Mouse (Mus musculus) lung, postnatal 36 days (tissue): Measurements from ENCODE around the gene Esrra.

ENCODE experiments used
- DNase-seq: peaks from one replicate; pipeline ENCODE4 v3.0.0; 2022; ENCODE audit warnings: mixed read lengths

Esrra gene

GRCm38 (mm10) chr19:6940396-6941351 lies 19.1 kb upstream of the Esrra start:
- DNase-seq, result no peak

GRCm38 (mm10) chr19:6939106-6940002 lies 17.7 kb upstream of the Esrra start:
- DNase-seq, result no peak

GRCm38 (mm10) chr19:6937541-6938465 lies 16.2 kb upstream of the Esrra start:
- DNase-seq, result no peak

- peak; percentile 58 for DNase-seq
Observed at GRCm38 (mm10) chr19:6936299-6936698, 14.7 kb upstream of the Esrra start.

GRCm38 (mm10) chr19:6934195-6934977 lies 12.8 kb upstream of the Esrra start, which contains the start of gene Kcnk4:
Kcnk4 (minus strand) TSS chr19:6934515.
- no peak for DNase-seq

GRCm38 (mm10) chr19:6933436-6934194 lies 12.0 kb upstream of the Esrra start:
- no peak for DNase-seq

GRCm38 (mm10) chr19:6933102-6933435 lies 11.5 kb upstream of the Esrra start:
- no peak for DNase-seq

- DNase-seq, result no peak
Observed at GRCm38 (mm10) chr19:6932018-6932417, 10.4 kb upstream of the Esrra start.

GRCm38 (mm10) chr19:6931002-6931401 lies 9.4 kb upstream of the Esrra start:
- no peak for DNase-seq

- DNase-seq, result no peak
Observed at GRCm38 (mm10) chr19:6928080-6928479, 6.5 kb upstream of the Esrra start.

GRCm38 (mm10) chr19:6926559-6927255 lies 5.1 kb upstream of the Esrra start:
- peak; percentile 42 for DNase-seq

- no peak for DNase-seq
Observed at GRCm38 (mm10) chr19:6925611-6926329, 4.2 kb upstream of the Esrra start.

- DNase-seq, result no peak
Observed at GRCm38 (mm10) chr19:6925307-6925573, 3.6 kb upstream of the Esrra start, which contains the start of gene Catsperz. Catsperz (minus strand) TSS chr19:6925380.

- DNase-seq, result peak; percentile 95
Observed at GRCm38 (mm10) chr19:6924461-6925306, 3.1 kb upstream of the Esrra start.

GRCm38 (mm10) chr19:6922901-6923735 lies 1.5 kb upstream of the Esrra start:
- no peak for DNase-seq

GRCm38 (mm10) chr19:6920741-6921636 lies 624 bp downstream of the Esrra start:
- DNase-seq, result peak; percentile 61
